Mouse (Mus musculus) embryonic facial prominence, embryonic 14.5 days (tissue): Measurements from ENCODE around the gene Hnrnpa1. TPM values are rescaled to one million over a fixed set of nuclear protein-coding genes. Genes with fewer than 3 reads are reported as not detected.
"Not testable (repeated sequence)": the region's sequence is repeated elsewhere in the genome, so short reads cannot be mapped to it uniquely, and the experiment has no call there.

ENCODE experiments used
- ATAC-seq: fragments of 200-750 bp; cut with Nextera tagmentation; 2 replicates; pipeline ENCODE4 v1.8.0; 2017; ENCODE audit warnings: low read depth, moderate number of reproducible peaks, moderate TSS enrichment
- DNase-seq: peaks from one replicate; pipeline ENCODE4 v3.0.0-alpha.2; 2015; ENCODE audit warnings: low spot score
- H3K27ac ChIP-seq: fragments of 300-500 bp; sonication (generic); replicated peaks from 2 replicates; pipeline ENCODE4 v1.5.1; 2014; ENCODE audit warnings: low read depth, mild to moderate bottlenecking, low read length, moderate library complexity
- H3K27me3 ChIP-seq: fragments of 300-500 bp; sonication (generic); replicated peaks from 2 replicates; pipeline ENCODE4 v1.6.1; 2014; ENCODE audit warnings: low read length; ENCODE audit not compliant: control insufficient read depth, insufficient read depth
- H3K36me3 ChIP-seq: fragments of 300-500 bp; sonication (generic); 2 replicates; pipeline ENCODE4 v1.6.1; 2014; ENCODE audit warnings: low read length, mixed read lengths; ENCODE audit not compliant: control insufficient read depth, insufficient read depth
- H3K4me1 ChIP-seq: fragments of 300-500 bp; sonication (generic); 2 replicates; pipeline ENCODE4 v1.6.1; 2014; ENCODE audit warnings: antibody characterized with exemption, low read length; ENCODE audit not compliant: control insufficient read depth, insufficient read depth
- H3K4me2 ChIP-seq: fragments of 300-500 bp; sonication (generic); 2 replicates; pipeline ENCODE4 v1.6.1; 2014; ENCODE audit warnings: low read depth, mild to moderate bottlenecking, low read length, moderate library complexity, mixed read lengths
- H3K4me3 ChIP-seq: fragments of 300-500 bp; sonication (generic); 2 replicates; pipeline ENCODE4 v1.5.1; 2014; ENCODE audit warnings: low read depth, mild to moderate bottlenecking, low read length
- H3K9ac ChIP-seq: fragments of 300-500 bp; sonication (generic); 2 replicates; pipeline ENCODE4 v1.6.1; 2014; ENCODE audit warnings: low read depth, mild to moderate bottlenecking, low read length, moderate library complexity, mixed read lengths
- H3K9me3 ChIP-seq: fragments of 300-500 bp; sonication (generic); 2 replicates; pipeline ENCODE4 v1.6.1; 2016; ENCODE audit warnings: low read length; ENCODE audit not compliant: control insufficient read depth
- WGBS: fragments of 180-500 bp; shearing (Covaris S2); extraction: QIAGEN DNeasy Blood & Tissue Kit; methylation state at CpG from one replicate; pipeline ENCODE4 v1.1.7; 2014; 5-methylcytosine and 5-hydroxymethylcytosine counted together
- polyA plus RNA-seq: library from polyadenylated mRNA; unstranded; fragments of >200 nt; fragmentation: Nextera tagmentation; extraction: Ambion mirVana; gene quantifications from 2 replicates; pipeline ENCODE4 v1.2.1, GENCODE M21; 2014

The Hnrnpa1 gene
- polyA plus RNA-seq, 1 experiment from 2014 or later: 573 TPM

- Histone ChIP-seq H3K27ac (no peak overlapping the region), H3K9me3 (no peaks in the 10 kb centered on the region), H3K27me3 (no peaks in the 10 kb centered on the region), H3K4me3 (no peak overlapping the region), H3K4me2 (no peak overlapping the region), H3K4me1 (peaks cover 21% of the 10 kb centered on the region), H3K36me3 (no peaks in the 10 kb centered on the region), H3K9ac (no peak overlapping the region)
- no peak for ATAC-seq
- 91% methylated on average over 6 of the region's 6 CpGs for WGBS
- no peak for DNase-seq
Measured at GRCm38 (mm10) chr15:103256210-103256986, 16.2 kb downstream of the Hnrnpa1 start.

DNA sequence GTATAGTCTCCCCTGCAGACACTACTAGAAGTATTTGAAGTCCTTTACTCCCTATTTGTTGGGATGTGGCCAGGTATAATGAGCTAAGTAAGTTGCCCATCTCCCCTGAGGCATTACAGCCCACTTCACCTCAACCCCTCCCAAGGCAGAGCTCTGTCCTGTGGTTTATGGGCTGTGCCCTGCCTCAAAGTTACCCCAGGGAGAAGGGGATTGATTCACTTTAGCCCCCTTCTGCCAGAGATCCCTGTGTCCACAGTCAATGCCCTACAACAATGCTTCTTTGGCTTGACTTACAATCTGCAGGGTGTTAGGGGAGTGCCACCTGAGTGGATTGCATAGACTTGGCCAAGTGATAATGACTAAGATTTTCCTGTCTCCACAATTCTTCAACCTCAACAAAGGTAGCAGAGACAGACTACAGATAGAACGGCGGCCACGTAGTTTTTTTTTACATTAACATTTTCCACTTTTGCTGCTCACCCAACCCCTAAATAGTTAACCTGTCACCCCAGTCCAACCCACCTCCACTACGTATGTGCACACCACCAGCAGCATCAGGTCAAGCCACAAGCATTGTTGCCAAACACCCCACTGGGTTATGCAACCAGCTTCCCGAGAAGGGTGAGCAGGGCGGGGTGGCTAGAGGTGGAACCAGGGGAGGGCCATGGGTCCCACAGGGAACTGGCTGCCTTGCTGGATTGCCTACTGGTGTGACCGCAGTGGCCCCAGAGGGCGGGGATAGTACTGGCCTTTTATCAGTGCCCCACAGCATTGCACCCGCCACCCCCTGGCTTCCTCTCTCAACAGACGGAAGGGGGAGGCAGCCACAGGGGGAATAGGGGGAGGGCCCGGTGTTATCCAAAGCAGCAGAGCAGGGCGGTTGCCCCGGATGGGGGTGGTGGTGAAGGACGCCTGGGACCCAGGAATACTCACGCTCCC, 17.8 kb downstream of the Hnrnpa1 start, which contains the start of gene Nfe2:
Gene Nfe2, minus strand, starts transcription at position 614 of the 939 bp plus-strand sequence.
- H3K27ac ChIP-seq: no peak within 1 kb of the TSS
- H3K36me3 ChIP-seq: no peaks in the 10 kb centered on the region
- peak within 1 kb of the TSS; percentile 8; the same call in 1 of the 2 replicates for H3K4me3 ChIP-seq
- no peak within 1 kb of the TSS for H3K9ac ChIP-seq
- H3K27me3 ChIP-seq: no peaks in the 10 kb centered on the region
- H3K4me2 ChIP-seq: peak within 1 kb of the TSS; percentile 42
- DNase-seq: peak; percentile 54
- WGBS: 12% methylated on average over 14 of the region's 15 CpGs
- ATAC-seq: peak; percentile 38; the same call in 1 of the 2 replicates
- H3K9me3 ChIP-seq: no peaks in the 10 kb centered on the region
- peaks cover 21% of the 10 kb centered on the region for H3K4me1 ChIP-seq

DNA sequence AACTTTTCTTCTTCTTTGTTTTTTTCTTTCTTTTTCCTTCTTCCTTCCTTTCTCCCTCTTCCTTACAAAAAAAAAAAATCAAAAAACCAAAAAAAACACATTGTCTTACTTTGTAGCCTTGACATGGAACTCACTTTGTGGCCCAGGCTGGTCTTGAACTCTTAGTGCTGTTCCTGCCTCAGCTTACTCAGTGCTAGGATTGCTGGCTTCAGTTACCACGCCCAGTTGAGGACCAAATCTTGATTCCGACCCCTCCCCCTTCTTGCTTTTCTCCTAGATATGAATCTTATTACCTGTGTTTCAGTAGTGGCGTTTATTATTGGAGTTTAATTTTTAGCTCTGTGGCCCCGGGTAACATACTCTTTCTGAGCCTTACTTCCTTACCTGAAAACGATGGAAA, 18.9 kb downstream of the Hnrnpa1 start:
- DNase-seq (no peak), ATAC-seq (no peak)
- Histone ChIP-seq H3K36me3 (no peaks in the 10 kb centered on the region), H3K9ac (no peak overlapping the region), H3K27ac (no peak overlapping the region), H3K4me1 (peaks cover 21% of the 10 kb centered on the region), H3K9me3 (no peaks in the 10 kb centered on the region), H3K4me2 (no peak overlapping the region), H3K27me3 (no peaks in the 10 kb centered on the region), H3K4me3 (no peak overlapping the region)
- 87% methylated on average over 5 of the region's 5 CpGs for WGBS

GRCm38 (mm10) chr15:103259989-103260388, 19.8 kb downstream of the Hnrnpa1 start:
- Histone ChIP-seq H3K27me3 (no peaks in the 10 kb centered on the region), H3K36me3 (no peaks in the 10 kb centered on the region), H3K4me3 (no peak overlapping the region), H3K4me1 (peaks cover 15% of the 10 kb centered on the region), H3K9ac (no peak overlapping the region), H3K27ac (no peak overlapping the region), H3K4me2 (no peak overlapping the region), H3K9me3 (no peaks in the 10 kb centered on the region)
- 37% methylated on average over 1 of the region's 1 CpGs for WGBS
- peak; percentile 64 for DNase-seq
- ATAC-seq: no peak

DNA sequence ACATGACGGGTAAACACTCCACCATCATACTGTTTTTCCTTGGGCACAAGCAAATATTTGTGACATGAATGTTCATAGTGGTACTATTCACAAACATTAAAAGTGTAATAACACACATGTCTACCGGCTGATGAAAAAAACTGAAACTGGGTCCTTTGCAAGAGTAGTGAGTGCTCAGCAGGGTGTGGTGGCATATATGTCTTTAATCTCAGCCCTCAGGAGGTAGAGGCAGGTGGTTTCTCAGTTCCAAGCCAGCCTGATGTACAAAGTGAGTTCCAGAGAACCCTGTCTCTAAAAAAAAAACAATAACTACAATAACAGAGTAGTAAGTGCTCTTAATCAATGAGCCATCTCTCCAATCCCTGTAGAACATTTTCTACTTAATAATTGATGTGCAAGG, 24.6 kb downstream of the Hnrnpa1 start:
- DNase-seq (no peak), ATAC-seq (no peak)
- Histone ChIP-seq H3K9ac (no peak overlapping the region), H3K9me3 (no peaks in the 10 kb centered on the region), H3K4me2 (no peak overlapping the region), H3K4me3 (no peak overlapping the region), H3K36me3 (no peaks in the 10 kb centered on the region), H3K4me1 (0 out of 2 replicates have a peak, but pooled peaks cover 3% of the 10 kb centered on the region), H3K27me3 (no peaks in the 10 kb centered on the region), H3K27ac (no peak overlapping the region)
- WGBS: 87% methylated on average over 2 of the region's 2 CpGs

- 78% methylated on average over 4 of the region's 4 CpGs for WGBS
- Histone ChIP-seq H3K27ac (no peak overlapping the region), H3K9ac (no peak overlapping the region), H3K27me3 (no peaks in the 10 kb centered on the region), H3K36me3 (no peaks in the 10 kb centered on the region), H3K4me3 (no peak overlapping the region), H3K4me2 (no peak overlapping the region), H3K9me3 (no peaks in the 10 kb centered on the region), H3K4me1 (peaks cover 2% of the 10 kb centered on the region)
- DNase-seq: no peak
- no peak for ATAC-seq
Measured at GRCm38 (mm10) chr15:103268903-103269302, 28.7 kb downstream of the Hnrnpa1 start.

DNA sequence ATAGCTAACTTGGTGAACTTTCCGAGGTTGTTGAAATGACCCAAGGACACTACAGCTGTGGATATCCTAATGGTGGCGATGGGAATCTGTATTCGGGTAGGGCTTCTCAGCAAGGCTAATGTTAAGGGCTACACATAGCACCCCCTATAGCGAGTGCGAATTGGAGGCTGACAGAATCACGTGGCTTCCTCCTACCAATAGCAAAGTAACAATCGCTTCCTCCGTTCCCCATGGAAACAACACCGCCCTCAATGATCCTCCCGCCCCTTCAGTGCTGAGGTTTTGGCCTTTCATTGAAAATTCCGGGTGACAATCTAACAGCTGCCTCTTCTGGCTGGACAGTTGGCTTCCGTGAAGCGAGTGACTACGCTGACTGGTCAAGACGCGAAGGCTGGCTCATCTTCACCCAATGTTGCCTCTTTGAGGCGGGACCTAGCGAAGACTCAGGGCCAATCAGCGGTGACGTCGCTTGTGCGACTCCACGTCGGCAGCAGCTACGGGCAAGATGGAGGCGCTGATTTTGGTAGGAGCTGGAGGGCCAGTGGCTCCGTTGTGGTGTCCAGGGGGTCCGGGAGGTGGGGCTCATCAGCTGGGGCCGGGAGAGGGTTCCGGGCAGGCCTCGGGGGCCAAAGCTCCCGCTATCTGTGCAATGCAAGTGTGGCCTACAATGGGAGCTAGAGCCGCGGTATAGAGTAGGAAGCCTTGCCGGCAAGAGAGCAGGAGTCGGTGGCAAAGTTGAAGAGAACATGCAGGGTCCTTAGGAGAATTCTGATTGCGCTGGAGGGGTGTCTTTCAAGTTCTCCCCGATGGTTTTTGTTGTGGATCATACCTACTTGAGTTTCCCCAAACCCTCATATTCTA, 32.4 kb downstream of the Hnrnpa1 start, which contains the start of gene Copz1:
Gene Copz1, plus strand, starts transcription at position 296 of the 861 bp plus-strand sequence.
- peak within 1 kb of the TSS; percentile 76 for H3K4me2 ChIP-seq
- H3K9ac ChIP-seq: peak within 1 kb of the TSS; percentile 88
- peaks cover 7% of the 10 kb centered on the region for H3K4me1 ChIP-seq
- peak within 1 kb of the TSS; percentile 74 for H3K27ac ChIP-seq
- no peaks in the 10 kb centered on the region for H3K27me3 ChIP-seq
- H3K36me3 ChIP-seq: no peaks in the 10 kb centered on the region
- peak; percentile 100 for DNase-seq
- WGBS: under 1% methylated on average over 38 of the region's 38 CpGs
- H3K9me3 ChIP-seq: no peaks in the 10 kb centered on the region
- H3K4me3 ChIP-seq: peak within 1 kb of the TSS; percentile 79
- peak; percentile 99 for ATAC-seq

DNA sequence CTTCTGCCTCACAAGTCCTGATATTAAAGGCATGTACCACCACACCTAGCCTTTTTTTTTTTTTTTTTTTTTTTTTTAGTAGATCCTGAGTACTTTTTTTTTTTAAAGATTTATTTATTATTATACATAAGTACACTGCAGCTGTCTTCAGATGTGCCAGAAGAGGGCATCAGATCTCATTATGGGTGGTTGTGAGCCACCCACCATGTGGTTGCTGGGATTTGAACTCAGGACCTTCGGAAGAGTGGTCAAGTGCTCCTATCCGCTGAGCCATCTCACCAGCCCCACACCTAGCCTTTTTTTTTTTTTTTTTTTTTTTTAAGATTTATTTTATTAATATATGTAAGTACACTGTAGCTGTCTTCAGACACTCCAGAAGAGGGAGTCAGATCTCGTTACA, 35.7 kb downstream of the Hnrnpa1 start:
- H3K9me3 ChIP-seq, H3K36me3 ChIP-seq, H3K27me3 ChIP-seq, ATAC-seq, H3K4me2 ChIP-seq, H3K4me3 ChIP-seq, H3K4me1 ChIP-seq, H3K27ac ChIP-seq, DNase-seq, H3K9ac ChIP-seq: not testable (repeated sequence)
- 93% methylated on average over 3 of the region's 3 CpGs for WGBS
